Mouse (Mus musculus) kidney, postnatal 10 days (tissue): ENCODE measurements around the gene Mgat4b.

Source experiments
- DNase-seq: peaks from one replicate; pipeline ENCODE4 v3.0.0; 2021; ENCODE audit warnings: mixed read lengths

Mgat4b gene

DNA sequence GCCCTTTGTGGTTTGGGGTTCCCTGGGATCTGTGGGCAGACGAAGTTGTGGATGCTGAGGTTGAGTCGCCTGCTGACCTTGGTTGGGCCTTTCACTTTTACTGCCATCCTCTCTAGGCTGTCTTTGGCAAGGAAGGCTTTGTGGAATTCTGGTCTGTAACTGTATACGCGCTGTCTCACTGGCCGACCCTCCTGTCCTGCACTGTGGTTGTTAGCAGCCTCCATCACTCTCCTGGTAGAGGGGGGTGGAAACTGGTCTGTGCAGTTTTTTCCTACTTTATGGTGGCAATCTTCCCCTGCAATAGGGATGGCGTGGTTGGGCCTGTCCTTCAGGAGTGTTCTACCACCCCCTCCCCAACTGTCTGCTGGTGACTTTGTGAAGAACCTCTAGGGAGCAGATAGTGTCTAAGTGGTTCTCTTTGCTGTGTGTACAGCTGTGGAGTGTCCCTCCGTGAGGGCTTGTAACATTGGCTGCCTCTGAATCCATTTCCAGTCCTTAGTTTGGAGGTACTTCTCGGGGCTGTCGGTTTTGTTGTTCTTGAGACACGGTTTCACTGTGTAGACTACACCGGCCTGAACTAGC lies 42.1 kb downstream of the Mgat4b start:
- no peak for DNase-seq

DNA sequence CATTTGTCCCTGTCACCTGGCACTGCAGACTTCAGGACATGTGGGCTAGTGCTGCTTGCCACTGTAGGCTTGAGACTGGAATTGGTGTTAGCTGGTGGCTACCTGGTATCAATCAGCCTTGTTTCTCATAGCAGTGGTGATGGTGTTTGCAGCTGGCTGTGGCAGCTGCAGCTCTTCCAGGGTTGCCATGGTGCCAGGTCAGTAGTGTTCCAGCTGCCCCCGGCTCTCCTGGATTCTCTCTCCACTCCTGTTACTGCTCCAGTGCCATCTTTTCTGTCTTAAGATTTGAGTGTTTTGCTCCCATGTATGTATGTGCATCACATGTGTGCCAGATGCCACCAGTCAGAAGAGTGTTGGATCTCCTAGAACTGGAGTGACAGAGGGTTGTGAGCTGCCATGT lies 42.7 kb downstream of the Mgat4b start:
- no peak for DNase-seq

DNA sequence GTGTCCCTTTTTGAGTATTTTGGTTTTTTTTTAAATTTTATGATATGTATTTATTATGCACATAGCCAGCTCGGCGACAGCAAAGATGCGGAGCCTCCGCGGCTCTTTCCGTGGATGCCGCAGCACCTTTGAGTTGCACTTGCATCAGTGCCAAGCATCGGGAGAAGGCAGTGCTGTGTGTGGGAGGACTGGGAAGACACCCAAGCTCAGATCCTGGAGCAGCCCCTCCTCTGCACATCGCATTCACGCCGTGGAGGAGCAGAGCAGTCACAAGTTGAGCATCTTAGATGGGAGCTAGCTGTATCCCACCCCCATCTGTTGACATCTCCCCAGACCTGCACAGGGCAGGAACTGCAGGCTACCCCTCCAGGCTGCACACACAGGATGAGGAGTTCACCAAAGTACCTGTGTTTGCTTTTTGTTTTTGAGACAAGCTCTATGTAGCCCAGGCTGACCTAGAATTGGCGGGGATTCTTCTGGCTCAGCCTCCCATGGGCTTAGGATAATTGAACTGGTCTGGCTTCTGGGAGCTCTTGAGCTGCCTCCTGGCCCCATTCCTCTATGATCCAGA lies 43.4 kb downstream of the Mgat4b start:
- no peak for DNase-seq

DNA sequence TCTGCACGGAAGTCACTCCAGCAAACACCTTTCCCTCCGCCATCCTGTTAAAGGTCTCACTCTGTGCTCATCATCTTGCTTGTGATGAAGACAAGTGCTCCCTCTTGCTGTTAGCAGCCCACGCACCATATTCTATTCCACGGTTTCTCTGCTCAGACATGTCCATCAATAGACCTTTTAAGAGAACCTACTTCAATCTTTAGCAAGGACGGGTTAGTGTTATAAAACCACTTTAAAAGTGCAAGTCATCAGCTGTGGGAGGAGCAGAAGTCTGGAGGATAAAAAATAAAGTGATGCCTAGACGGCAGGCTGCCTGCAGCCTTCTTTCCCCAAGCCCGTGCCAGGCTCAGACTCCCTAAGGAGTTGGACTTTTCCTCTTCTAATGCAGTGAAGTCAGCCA lies 45.9 kb downstream of the Mgat4b start:
- no peak for DNase-seq

DNA sequence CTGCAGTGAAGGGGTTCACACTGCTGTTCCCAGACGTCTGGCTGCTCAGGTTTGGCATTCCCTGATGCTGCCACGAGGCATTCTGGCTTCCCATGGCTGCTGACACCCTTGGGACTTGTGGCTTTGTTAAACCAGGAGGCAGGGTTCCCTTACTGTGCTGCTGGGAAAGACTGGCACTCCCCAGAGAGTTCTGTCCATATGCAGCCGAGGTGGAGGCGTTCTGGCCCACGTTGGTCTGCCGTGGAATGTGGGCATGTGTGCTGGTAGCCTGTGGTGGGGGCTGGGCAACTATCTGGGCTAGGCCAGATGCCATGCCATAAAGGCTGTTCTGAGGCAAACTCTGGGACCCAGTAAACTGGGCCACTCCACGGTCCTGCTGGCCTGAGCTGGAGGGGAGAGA lies 47.6 kb downstream of the Mgat4b start:
- DNase-seq: no peak

DNA sequence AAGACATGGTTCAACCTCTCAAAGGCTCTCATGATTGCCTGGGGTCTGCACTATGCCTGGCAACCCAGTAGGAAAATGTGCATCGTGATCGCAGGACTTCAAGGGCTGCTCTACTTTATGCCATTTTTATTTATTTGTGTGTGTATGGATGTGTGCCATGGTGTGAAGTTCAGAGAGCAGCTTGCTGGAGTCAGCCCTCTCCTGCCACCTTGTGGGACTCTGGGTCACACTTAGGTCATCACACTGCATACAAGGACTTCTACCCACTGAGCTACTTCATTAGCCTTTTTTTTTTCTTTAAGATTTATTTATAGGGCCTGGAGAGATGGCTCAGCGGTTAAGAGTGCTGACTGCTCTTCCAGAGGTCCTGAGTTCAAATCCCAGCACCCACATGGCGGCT lies 51.3 kb downstream of the Mgat4b start:
- peak; percentile 66 for DNase-seq

DNA sequence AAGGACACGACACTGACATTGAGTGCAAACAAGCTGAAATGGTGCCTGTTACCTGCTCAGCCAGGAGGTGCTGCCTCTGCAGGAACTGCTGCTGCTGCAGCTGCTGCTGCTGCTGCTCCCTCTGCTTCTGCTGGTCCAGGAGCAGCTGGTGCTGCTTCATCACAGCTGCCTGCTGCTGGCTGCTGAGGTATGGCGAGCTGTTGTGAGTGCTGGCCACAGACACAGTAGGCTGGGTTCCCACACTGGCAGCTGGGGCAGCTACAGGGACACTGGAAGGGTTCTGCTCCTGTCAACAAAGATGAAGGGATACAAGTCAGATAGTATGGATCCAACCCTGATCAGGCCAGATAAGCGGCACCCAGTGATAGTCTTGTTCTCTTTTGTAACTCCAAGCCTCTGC lies 52.5 kb downstream of the Mgat4b start:
- DNase-seq: no peak

DNA sequence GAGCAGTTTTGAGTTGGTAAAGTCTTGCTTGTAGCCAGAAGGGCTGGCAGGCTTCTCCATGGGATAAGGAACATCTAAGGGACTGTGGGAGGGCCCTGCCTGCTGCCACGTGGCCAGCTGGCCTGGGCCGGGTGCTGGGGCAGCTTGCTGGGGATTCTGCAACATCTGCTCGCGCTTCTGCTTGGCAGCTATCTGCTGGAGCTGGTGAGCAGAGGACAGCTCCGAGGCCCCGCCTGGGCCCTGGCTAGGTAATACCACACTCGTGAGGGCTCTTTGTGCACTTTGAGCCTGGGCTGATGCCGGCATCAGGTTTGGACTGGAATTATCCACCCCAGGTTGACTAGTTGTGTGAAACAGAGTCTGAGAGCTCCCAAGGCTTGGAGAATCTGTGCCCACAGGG lies 55.2 kb downstream of the Mgat4b start:
- peak; percentile 78 for DNase-seq

DNA sequence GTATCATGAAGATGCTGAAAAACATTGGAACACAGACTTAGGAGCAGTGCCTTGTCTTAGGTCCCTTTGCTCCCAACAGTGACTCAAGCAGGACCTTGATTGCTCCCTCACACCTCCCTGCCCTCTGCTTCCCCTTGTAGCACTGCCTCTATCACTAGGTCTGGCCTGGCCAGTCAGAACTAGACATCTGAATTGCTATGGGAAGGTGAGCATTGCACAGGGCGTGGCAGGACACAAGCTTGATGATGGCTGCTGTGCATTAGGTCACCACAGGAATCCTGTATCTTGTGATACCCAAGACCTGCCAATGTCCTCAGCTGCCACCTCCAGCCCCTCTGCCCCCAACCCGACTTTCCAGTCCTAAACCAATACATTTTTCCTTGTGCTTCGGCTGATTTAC lies 56.3 kb downstream of the Mgat4b start:
- no peak for DNase-seq

DNA sequence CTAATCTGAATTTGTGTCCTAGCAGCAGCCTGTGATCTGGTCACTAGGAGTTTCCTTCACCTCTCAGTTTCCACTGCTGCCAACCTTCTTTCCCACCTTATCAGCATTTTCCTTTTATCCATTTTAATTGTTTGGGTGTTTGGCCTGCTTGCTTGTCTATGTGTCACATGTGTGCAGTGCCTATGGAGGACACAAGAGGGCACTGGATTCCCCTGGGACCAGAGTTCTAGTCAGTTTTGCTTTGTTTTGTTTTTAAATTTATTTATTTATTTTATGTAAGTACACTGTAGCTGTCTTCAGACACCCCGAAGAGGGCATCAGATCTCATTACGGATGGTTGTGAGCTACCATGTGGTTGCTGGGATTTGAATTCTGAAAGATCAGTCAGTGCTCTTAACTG lies 58.5 kb downstream of the Mgat4b start:
- DNase-seq: peak; percentile 54

DNA sequence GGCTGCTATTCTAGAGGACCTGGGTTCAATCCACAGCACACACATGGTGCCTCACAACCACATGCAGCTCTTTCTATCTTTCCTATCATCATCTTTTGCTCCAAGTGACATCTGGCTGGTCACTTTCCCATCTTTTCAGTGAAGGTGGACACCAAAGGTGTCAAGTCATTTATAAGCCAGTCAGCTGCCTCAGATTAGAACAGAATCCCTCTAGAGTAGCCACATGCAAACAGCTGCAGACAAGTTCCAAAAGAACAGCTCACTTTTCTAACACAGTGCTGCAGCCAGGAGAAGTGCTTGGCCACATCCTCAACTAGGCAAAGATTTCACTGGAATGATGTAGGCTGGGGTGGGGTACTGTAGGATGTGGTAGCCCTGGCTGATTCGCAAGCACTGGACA lies 59.2 kb downstream of the Mgat4b start:
- no peak for DNase-seq

DNA sequence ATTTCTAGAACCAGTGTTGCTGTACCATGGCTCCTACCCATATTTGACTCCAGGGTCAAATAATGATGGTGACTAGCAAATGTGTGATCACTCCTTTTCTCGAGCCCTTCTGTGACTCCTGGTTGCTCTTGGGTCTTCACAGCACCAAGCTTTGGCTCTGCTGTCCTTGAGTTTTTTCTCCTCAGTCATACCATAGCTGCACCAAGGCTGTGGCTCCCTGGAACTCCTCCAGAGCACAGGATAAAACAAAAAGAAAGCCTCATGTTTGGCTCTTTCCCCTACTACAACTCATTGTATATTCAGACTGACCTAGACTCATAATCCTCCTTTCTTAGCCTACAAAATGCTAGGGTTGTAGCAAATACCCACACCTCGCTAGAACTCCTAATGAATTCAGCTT lies 62.1 kb downstream of the Mgat4b start:
- no peak for DNase-seq

DNA sequence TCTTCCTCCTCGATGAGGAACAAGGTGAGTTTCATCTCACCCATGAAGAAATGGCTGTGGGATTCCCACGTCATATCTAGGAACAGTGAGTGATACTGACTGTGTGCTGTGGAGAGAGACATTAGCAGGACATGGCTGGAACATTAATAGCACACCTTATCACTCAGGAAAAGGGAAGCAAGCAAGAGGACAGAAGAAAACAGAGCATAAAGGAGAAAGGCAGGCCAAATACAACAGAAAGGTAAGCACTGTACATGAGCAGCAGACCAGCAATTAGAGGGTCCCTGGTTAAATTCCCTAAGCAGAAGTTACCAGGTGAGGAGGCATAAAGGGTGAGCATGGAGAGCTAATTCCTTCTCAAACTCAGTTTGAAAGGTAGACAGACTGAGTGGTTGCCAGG lies 64.4 kb downstream of the Mgat4b start:
- no peak for DNase-seq

DNA sequence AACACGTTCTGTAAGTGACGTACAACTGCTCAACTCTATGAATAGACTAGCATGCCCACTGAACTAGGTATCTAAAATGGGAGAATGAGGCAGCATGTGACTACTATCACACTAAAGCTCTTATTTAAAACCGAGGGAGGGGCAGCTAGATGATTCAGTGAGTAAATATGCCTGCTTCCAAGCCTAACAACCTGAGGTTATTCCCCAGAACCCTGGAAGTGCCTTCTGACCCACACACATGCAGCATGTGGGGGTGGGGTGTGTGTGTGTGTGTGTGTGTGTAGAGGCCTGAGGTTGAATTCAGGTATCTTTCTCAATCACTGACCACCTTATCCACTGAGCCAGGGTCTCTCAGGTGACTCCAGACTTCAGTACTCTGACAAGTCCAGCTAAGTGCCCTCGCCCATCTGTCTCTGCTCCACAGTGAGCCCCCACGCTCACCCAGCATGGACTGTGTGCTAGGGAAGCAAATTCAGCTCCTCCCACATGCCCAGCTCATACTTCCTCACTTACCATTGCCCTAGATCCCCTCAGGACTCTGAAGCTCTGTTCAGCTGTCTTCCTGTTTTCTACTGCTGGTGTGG lies 65.0 kb downstream of the Mgat4b start:
- DNase-seq: no peak

DNA sequence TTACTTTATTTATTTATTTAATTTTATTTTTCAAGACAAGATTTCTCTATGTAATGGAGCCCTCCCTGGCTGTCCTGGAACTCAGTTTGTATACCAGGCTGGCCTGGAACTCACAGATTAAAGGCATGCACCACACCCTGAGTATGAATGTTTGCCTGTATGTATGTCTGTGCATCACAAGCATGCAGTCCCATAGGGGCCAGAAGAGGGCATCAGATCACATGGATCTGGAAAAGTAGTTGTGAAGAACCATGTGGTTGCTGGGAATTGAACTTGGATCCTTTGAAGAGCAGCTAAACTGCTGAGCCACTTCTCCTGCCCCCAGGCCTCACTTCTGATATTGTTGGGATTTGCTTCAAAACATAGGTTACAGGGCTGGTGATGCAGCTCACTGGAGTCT lies 66.3 kb downstream of the Mgat4b start:
- DNase-seq: no peak

DNA sequence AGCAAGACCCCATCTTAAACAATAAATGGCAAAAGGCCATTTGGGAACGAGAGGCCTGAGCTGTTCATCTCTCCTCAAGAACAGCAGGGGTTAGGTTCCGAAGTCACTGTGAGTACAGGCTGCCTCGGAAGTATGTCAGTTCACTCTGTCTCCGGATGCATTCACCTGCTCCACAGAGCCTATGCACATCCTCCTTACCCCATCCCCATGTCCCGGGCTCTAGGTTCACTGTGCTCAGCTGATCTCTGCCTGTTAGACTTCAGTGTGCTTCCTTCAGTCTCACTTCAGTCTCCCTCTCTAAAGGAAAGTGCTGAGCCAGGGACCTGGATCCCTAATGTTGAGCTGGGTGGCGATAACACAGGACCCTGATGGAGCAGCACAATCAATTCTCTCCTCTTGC lies 67.0 kb downstream of the Mgat4b start:
- DNase-seq: no peak

DNA sequence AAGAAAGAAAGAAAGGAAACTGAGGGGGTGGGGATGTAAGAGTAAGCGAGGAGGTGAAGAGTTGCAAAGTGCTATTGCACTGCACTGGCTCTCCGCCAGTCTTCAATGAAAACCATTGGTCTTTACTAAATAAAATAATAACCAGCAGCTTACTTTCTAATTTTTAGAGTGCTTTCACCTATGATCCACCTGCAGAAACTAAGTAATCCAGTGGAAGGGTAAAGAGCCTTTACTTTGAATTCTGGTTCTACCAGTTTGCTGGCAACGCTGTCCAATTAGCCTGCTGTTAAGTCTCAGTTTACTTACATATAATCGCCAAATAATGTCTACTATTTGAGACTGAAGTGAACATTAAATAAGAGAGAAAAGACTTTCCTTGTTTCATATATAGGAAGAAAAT lies 68.3 kb downstream of the Mgat4b start:
- no peak for DNase-seq

DNA sequence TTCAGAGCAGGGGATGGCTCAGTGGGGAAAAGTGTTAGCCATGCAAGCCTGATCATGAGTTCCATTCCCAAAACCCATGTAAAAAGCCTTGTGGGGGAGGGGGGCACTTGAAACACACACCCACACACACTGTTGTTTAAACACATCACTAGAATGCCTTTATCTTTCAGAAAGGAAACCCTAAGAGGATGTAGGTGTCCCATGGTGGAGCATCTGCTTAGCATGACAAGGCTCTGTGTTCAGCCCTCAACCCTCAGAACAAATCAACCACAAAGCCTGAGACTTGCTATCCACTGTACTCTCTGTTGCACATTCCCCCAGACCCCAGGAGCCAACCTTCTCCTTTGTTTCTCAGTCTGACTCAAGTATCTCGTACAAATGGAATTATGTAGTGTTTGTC lies 69.4 kb downstream of the Mgat4b start:
- DNase-seq: no peak
